Mouse (Mus musculus) myocyte (in vitro differentiated cells): ENCODE measurements around the gene Exoc3l.

Experiments
- CEBPB ChIP-seq: IDR thresholded peaks from 2 replicates; pipeline ENCODE4 v1.6.1; 2011; ENCODE audit warnings: mild to moderate bottlenecking, moderate library complexity; ENCODE audit not compliant: poor library complexity, insufficient read depth, severe bottlenecking
- E2F4 ChIP-seq: IDR thresholded peaks from one replicate; pipeline ENCODE4 v1.6.1; 2011; ENCODE audit warnings: mild to moderate bottlenecking, control low read depth, moderate library complexity; ENCODE audit not compliant: insufficient read depth
- MAX ChIP-seq: IDR thresholded peaks from one replicate; pipeline ENCODE4 v1.6.1; 2011; ENCODE audit warnings: low read depth, mild to moderate bottlenecking, control low read depth
- MYOD1 ChIP-seq, 3 experiments: IDR thresholded peaks; one replicate each; pipeline ENCODE4 v1.6.1; 2011; ENCODE audit warnings: control low read depth in 2 of 3, low read depth in 2 of 3, mild to moderate bottlenecking in 2 of 3, moderate library complexity in 1 of 3; ENCODE audit not compliant: insufficient read length in 2 of 3, control insufficient read depth in 1 of 3
- MYOG ChIP-seq, 3 experiments: IDR thresholded peaks; one replicate each; pipeline ENCODE4 v1.6.1; 2011; ENCODE audit warnings: control low read depth in 2 of 3, low read depth in 2 of 3, mild to moderate bottlenecking in 2 of 3; ENCODE audit not compliant: insufficient read length in 2 of 3, control insufficient read depth in 1 of 3, insufficient read depth in 1 of 3
- POLR2A ChIP-seq: IDR thresholded peaks from one replicate; pipeline ENCODE4 v1.6.1; 2011; ENCODE audit warnings: low read depth, mild to moderate bottlenecking, control low read depth, moderate library complexity; ENCODE audit not compliant: insufficient read length
- POLR2AphosphoS2 ChIP-seq: IDR thresholded peaks from one replicate; pipeline ENCODE4 v1.6.1; 2011; ENCODE audit warnings: low read depth, control low read depth; ENCODE audit not compliant: insufficient read length
- REST ChIP-seq: IDR thresholded peaks from one replicate; pipeline ENCODE4 v1.6.1; 2011; ENCODE audit warnings: mild to moderate bottlenecking, control low read depth, moderate library complexity; ENCODE audit not compliant: insufficient read depth, insufficient read length
- TCF12 ChIP-seq: IDR thresholded peaks from one replicate; pipeline ENCODE4 v1.6.1; 2011; ENCODE audit warnings: mild to moderate bottlenecking, control low read depth; ENCODE audit not compliant: poor library complexity, insufficient read depth, severe bottlenecking
- USF1 ChIP-seq: IDR thresholded peaks from one replicate; pipeline ENCODE4 v1.6.1; 2011; ENCODE audit warnings: low read depth, mild to moderate bottlenecking, control low read depth, moderate library complexity

GRCm38 (mm10) chr8:105323183-105323582 is 27.3 kb upstream of the Exoc3l start:
- TF ChIP-seq MYOG (IDR thresholded peaks at IDR 0.05; ENCODE audit: control insufficient read depth in 1 of 3, insufficient read depth in 1 of 3, insufficient read length in 2 of 3, low read depth in 2 of 3) (no peak), E2F4 (no peak), TCF12 (no peak), MAX (no peak), MYOD1 (IDR thresholded peaks at IDR 0.05; ENCODE audit: control insufficient read depth in 1 of 3, insufficient read length in 2 of 3, low read depth in 2 of 3) (no peak), POLR2A (no peak), CEBPB (no peak), USF1 (no peak), POLR2AphosphoS2 (peak; percentile 15), REST (no peak)
